Mouse (Mus musculus) CH12.LX (cell line): ENCODE measurements around the gene Acvr2b.

ENCODE experiments used
- CHD2 ChIP-seq: IDR thresholded peaks from 2 replicates; pipeline ENCODE4 v1.6.1; 2011; ENCODE audit warnings: low read length, improper control_type of control experiment
- CTCF ChIP-seq, 2 experiments: IDR thresholded peaks in 1 of 2; conservative IDR thresholded peaks in 1 of 2; 2 replicates each; pipeline ENCODE4 v1.5.1; 2011 to 2012; ENCODE audit warnings: low read depth in 2 of 2, low read length in 2 of 2, improper control_type of control experiment in 1 of 2, inconsistent platforms in 1 of 2, mild to moderate bottlenecking in 1 of 2, moderate library complexity in 1 of 2
- KAT2A ChIP-seq: IDR thresholded peaks from 2 replicates; pipeline ENCODE4 v1.6.1; 2012; ENCODE audit warnings: low read length, improper control_type of control experiment, inconsistent platforms; ENCODE audit not compliant: insufficient replicate concordance
- MAZ ChIP-seq: IDR thresholded peaks from 2 replicates; pipeline ENCODE4 v1.6.1; 2012; ENCODE audit warnings: low read depth, mild to moderate bottlenecking, inconsistent platforms, low read length, improper control_type of control experiment, moderate library complexity
- MEF2A ChIP-seq: IDR thresholded peaks from 2 replicates; pipeline ENCODE4 v1.6.1; 2014; ENCODE audit warnings: low read depth, mild to moderate bottlenecking, inconsistent platforms, low read length, improper control_type of control experiment, borderline replicate concordance
- POLR2A ChIP-seq: IDR thresholded peaks from 2 replicates; pipeline ENCODE4 v1.6.1; 2011; ENCODE audit warnings: low read depth, mild to moderate bottlenecking, improper control_type of control experiment, low read length
- POLR2AphosphoS2 ChIP-seq: IDR thresholded peaks from 2 replicates; pipeline ENCODE4 v1.6.1; 2011; ENCODE audit warnings: low read depth, low read length, improper control_type of control experiment
- SMC3 ChIP-seq: IDR thresholded peaks from 2 replicates; pipeline ENCODE4 v1.6.1; 2011; ENCODE audit warnings: low read depth, low read length, improper control_type of control experiment
- TBP ChIP-seq: conservative IDR thresholded peaks from 2 replicates; pipeline ENCODE4 v1.6.1; 2011; ENCODE audit warnings: low read depth, low read length, improper control_type of control experiment
- UBTF ChIP-seq: IDR thresholded peaks from 2 replicates; pipeline ENCODE4 v1.6.1; 2012; ENCODE audit warnings: low read depth, mild to moderate bottlenecking, inconsistent platforms, low read length, improper control_type of control experiment, moderate library complexity
- USF1 ChIP-seq: IDR thresholded peaks from 2 replicates; pipeline ENCODE4 v1.6.1; 2014; ENCODE audit warnings: low read depth, mild to moderate bottlenecking, inconsistent platforms, low read length, improper control_type of control experiment
- USF2 ChIP-seq: conservative IDR thresholded peaks from 2 replicates; pipeline ENCODE4 v1.6.1; 2011; ENCODE audit warnings: low read depth, low read length, improper control_type of control experiment
- ZC3H11A ChIP-seq: IDR thresholded peaks from 2 replicates; pipeline ENCODE4 v1.6.1; 2012; ENCODE audit warnings: low read depth, mild to moderate bottlenecking, inconsistent platforms, low read length, improper control_type of control experiment

DNA sequence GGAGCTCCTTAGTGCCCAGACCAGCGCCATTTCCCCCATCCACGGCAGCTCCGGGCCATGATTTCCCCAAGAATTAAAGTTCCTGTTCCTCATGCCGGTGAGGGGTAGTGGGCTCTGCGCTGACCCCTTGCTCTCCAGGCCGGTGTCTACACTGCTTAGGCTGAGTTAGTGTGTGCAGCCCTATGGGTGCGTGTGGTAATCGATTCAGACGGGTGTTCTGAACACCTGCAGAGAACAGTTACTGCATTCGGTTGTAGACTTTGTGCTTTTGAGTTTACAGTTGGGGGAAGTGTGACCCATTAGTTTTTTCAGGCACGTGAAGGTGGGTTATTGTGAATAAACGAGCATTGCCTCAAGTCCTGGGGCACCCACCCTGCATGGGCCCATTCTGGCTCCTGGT, 36.1 kb downstream of the Acvr2b start:
- TF ChIP-seq CHD2 (no peak), POLR2AphosphoS2 (no peak), SMC3 (no peak), USF2 (no peak), POLR2A (no peak), TBP (no peak), CTCF (conservative IDR thresholded peaks at IDR 0.05 in 1 of 2, IDR thresholded peaks at IDR 0.05 in 1 of 2; ENCODE audit: low read depth in 2 of 2, low read length in 2 of 2) (no peak), USF1 (no peak), KAT2A (no peak), ZC3H11A (no peak), MEF2A (no peak), MAZ (no peak), UBTF (no peak)
